ENCODE assay signal across 24 mouse cellular contexts in genomic region chr17:72863226-72863625, GRCm38 (mm10). TPM values are rescaled to one million over a fixed set of nuclear protein-coding genes. Genes with fewer than 3 reads are reported as not detected.
DNase-seq lines count a peak whose midpoint lies in the region; ATAC-seq and TF ChIP-seq lines count a peak whose summit lies in the region.
"Had no signal": no experiment of that assay in that cellular context is flagged by ENCODE, and none has a peak within 500 bp of the region (broad histone marks: within the 10 kb centered on the region; RNA-seq: fewer than 3 reads in every experiment).

No protein-coding gene starts in this region.

- ATAC-seq in liver, postnatal 0 days, result no peak
- no peak for ATAC-seq in hindbrain, embryonic 16.5 days
- ATAC-seq: activated CD4-positive, CD25-positive, alpha-beta regulatory T cell, adult 4 months; forebrain, embryonic 15.5 days; hindbrain, postnatal 0 days; intestine, embryonic 16.5 days had no signal

- no peaks in the 10 kb centered on the region for H3K27me3 ChIP-seq in liver, postnatal 0 days (ENCODE audit: insufficient read depth, low read length)
- H3K27me3 ChIP-seq in C2C12 (ENCODE audit: control insufficient read depth, insufficient read depth, insufficient read length) (no peaks in the 10 kb centered on the region), myocyte (ENCODE audit: control insufficient read depth, insufficient read depth, insufficient read length) (no peaks in the 10 kb centered on the region)
- no peaks in the 10 kb centered on the region for H3K27me3 ChIP-seq in hindbrain, embryonic 16.5 days (replicated peaks; ENCODE audit: control insufficient read depth, insufficient read depth, low read length)
- H3K27me3 ChIP-seq: embryonic facial prominence, embryonic 12.5 days; forebrain, embryonic 15.5 days; liver, embryonic 15.5 days; lung, embryonic 15.5 days; midbrain, embryonic 12.5 days; neural tube, embryonic 13.5 days had no signal

- no peak overlapping the region for H3K9ac ChIP-seq in liver, postnatal 0 days (replicated peaks)
- H3K9ac ChIP-seq in hindbrain, embryonic 16.5 days (ENCODE audit: low read depth, low read length), result no peak overlapping the region
- H3K9ac ChIP-seq: embryonic facial prominence, embryonic 12.5 days; forebrain, embryonic 15.5 days; liver, embryonic 15.5 days; lung, embryonic 15.5 days; midbrain, embryonic 12.5 days; neural tube, embryonic 13.5 days had no signal

- no peaks in the 10 kb centered on the region for H3K79me2 ChIP-seq in C2C12 (ENCODE audit: control insufficient read depth, insufficient read depth)
- no peaks in the 10 kb centered on the region for H3K79me2 ChIP-seq in myocyte (ENCODE audit: control insufficient read depth, insufficient read depth)

- DNase-seq in heart, adult 11 months, result peak; percentile 86
- DNase-seq in heart, adult 9 months (ENCODE audit: low spot score in 2 of 2), result no peak
- peak; percentile 10 for DNase-seq in liver, postnatal 0 days
- DNase-seq in liver, result no peak
- DNase-seq: adrenal gland, postnatal 10 days; cerebellum, adult 18-20 months; cerebellum, postnatal 14 days; lung, postnatal 4 days; thymus, postnatal 4 days had no signal

- no peak overlapping the region for H3K27ac ChIP-seq in liver, postnatal 0 days (ENCODE audit: low read depth)
- H3K27ac ChIP-seq in hindbrain, embryonic 16.5 days (ENCODE audit: low read depth, low read length), result no peak overlapping the region
- H3K27ac ChIP-seq: embryonic facial prominence, embryonic 12.5 days; forebrain, embryonic 15.5 days; hindbrain, embryonic 10.5 days; hindbrain, postnatal 0 days; liver, embryonic 15.5 days; lung, embryonic 15.5 days; midbrain, embryonic 12.5 days; neural tube, embryonic 13.5 days had no signal

- no peak overlapping the region for H3K4me3 ChIP-seq in liver, postnatal 0 days (ENCODE audit: low read depth, low read length)
- no peak overlapping the region for H3K4me3 ChIP-seq in C2C12 (ENCODE audit: insufficient read depth, poor library complexity, severe bottlenecking)
- no peak overlapping the region for H3K4me3 ChIP-seq in myocyte
- H3K4me3 ChIP-seq in hindbrain, embryonic 16.5 days (ENCODE audit: low read length), result no peak overlapping the region
- H3K4me3 ChIP-seq: embryonic facial prominence, embryonic 12.5 days; forebrain, embryonic 15.5 days; hindbrain, embryonic 10.5 days; liver, embryonic 15.5 days; lung, embryonic 15.5 days; megakaryocyte, embryonic 14.5 days; midbrain, embryonic 12.5 days; neural tube, embryonic 13.5 days had no signal

- TF ChIP-seq POLR2A in myocyte (IDR thresholded peaks at IDR 0.05; ENCODE audit: insufficient read length, low read depth), result no peak

- no peaks in the 10 kb centered on the region for H3K36me3 ChIP-seq in liver, postnatal 0 days (replicated peaks; ENCODE audit: insufficient read depth, low read length)
- H3K36me3 ChIP-seq in C2C12 (ENCODE audit: control insufficient read depth, insufficient read depth) (no peaks in the 10 kb centered on the region), myocyte (ENCODE audit: control insufficient read depth, insufficient read depth) (no peaks in the 10 kb centered on the region)
- H3K36me3 ChIP-seq in hindbrain, embryonic 16.5 days (ENCODE audit: control insufficient read depth, insufficient read depth, low read length), result no peaks in the 10 kb centered on the region
- H3K36me3 ChIP-seq: embryonic facial prominence, embryonic 12.5 days; forebrain, embryonic 15.5 days; hindbrain, embryonic 10.5 days; liver, embryonic 15.5 days; lung, embryonic 15.5 days; midbrain, embryonic 12.5 days; neural tube, embryonic 13.5 days had no signal

- TF ChIP-seq CTCF in liver, postnatal 0 days (IDR thresholded peaks at IDR 0.05; ENCODE audit: low read depth), result 0 out of 2 replicates have a peak, but pooled peaks have one; percentile 8
- TF ChIP-seq CTCF in C2C12 (IDR thresholded peaks at IDR 0.05; ENCODE audit: control insufficient read depth, insufficient read depth, insufficient read length), result no peak

- no peak overlapping the region for H3K4me2 ChIP-seq in liver, postnatal 0 days (ENCODE audit: low read depth, low read length)
- peak overlapping the region; percentile 36 for H3K4me2 ChIP-seq in myocyte (ENCODE audit: low read depth)
- no peak overlapping the region for H3K4me2 ChIP-seq in hindbrain, embryonic 16.5 days (ENCODE audit: low read length)
- H3K4me2 ChIP-seq: embryonic facial prominence, embryonic 12.5 days; forebrain, embryonic 15.5 days; heart, embryonic 11.5 days; liver, embryonic 15.5 days; lung, embryonic 15.5 days; midbrain, embryonic 12.5 days; neural tube, embryonic 13.5 days had no signal

- H3K4me1 ChIP-seq in liver, postnatal 0 days (ENCODE audit: insufficient read depth), result no peaks in the 10 kb centered on the region
- peaks cover 2% of the 10 kb centered on the region; the same call in 1 of the 2 replicates for H3K4me1 ChIP-seq in hindbrain, embryonic 16.5 days (ENCODE audit: control insufficient read depth, insufficient read depth, low read depth, low read length)
- H3K4me1 ChIP-seq: embryonic facial prominence, embryonic 12.5 days; forebrain, embryonic 15.5 days; hindbrain, embryonic 10.5 days; liver, embryonic 15.5 days; lung, embryonic 15.5 days; midbrain, embryonic 12.5 days; neural tube, embryonic 13.5 days had no signal

- no peaks in the 10 kb centered on the region for H3K9me3 ChIP-seq in liver, postnatal 0 days (ENCODE audit: low read length)
- H3K9me3 ChIP-seq in hindbrain, embryonic 16.5 days (ENCODE audit: control insufficient read depth, low read length), result no peaks in the 10 kb centered on the region
- H3K9me3 ChIP-seq: embryonic facial prominence, embryonic 12.5 days; forebrain, embryonic 15.5 days; hindbrain, embryonic 10.5 days; liver, embryonic 15.5 days; lung, embryonic 15.5 days; midbrain, embryonic 12.5 days; neural tube, embryonic 13.5 days had no signal

- no peak for TF ChIP-seq EP300 in liver, postnatal 0 days (IDR thresholded peaks at IDR 0.05; ENCODE audit: low read depth)

- no peak overlapping the region for H3ac ChIP-seq in C2C12 (ENCODE audit: control insufficient read depth, insufficient read length, low read depth)
- H3ac ChIP-seq in myocyte (ENCODE audit: control insufficient read depth, insufficient read length), result no peak overlapping the region

- H3K79me3 ChIP-seq in C2C12 (ENCODE audit: low read depth), result no peaks in the 10 kb centered on the region

- WGBS in liver, postnatal 0 days (ENCODE audit: insufficient replicate concordance), result 74% methylated on average over 10 of the region's 10 CpGs
- WGBS in hindbrain, embryonic 16.5 days, result 74% methylated on average over 10 of the region's 10 CpGs

TF ChIP-seq in C2C12, 6 proteins besides CTCF, POLR2A, EP300 and RAD21:
- TF ChIP-seq MAX (IDR thresholded peaks at IDR 0.05) (no peak), MYOG (IDR thresholded peaks at IDR 0.05; ENCODE audit: control insufficient read depth, extremely low read depth, insufficient read length) (no peak), MYOD1 (IDR thresholded peaks at IDR 0.05; ENCODE audit: control insufficient read depth, insufficient read length, low read depth) (peak; percentile 34)

TF ChIP-seq in myocyte, 11 proteins besides CTCF, POLR2A, EP300 and RAD21:
- TF ChIP-seq POLR2AphosphoS2 (IDR thresholded peaks at IDR 0.05; ENCODE audit: insufficient read length, low read depth) (no peak), CEBPB (IDR thresholded peaks at IDR 0.05; ENCODE audit: insufficient read depth, poor library complexity, severe bottlenecking) (no peak), MYOG (IDR thresholded peaks at IDR 0.05; ENCODE audit: control insufficient read depth in 1 of 3, insufficient read depth in 1 of 3, insufficient read length in 2 of 3, low read depth in 2 of 3) (peak in 2 of 3 experiments; percentile 47 to 57), REST (IDR thresholded peaks at IDR 0.05; ENCODE audit: insufficient read depth, insufficient read length) (no peak), MYOD1 (IDR thresholded peaks at IDR 0.05; ENCODE audit: control insufficient read depth in 1 of 3, insufficient read length in 2 of 3, low read depth in 2 of 3) (peak in 2 of 3 experiments; percentile 38 to 71), USF1 (IDR thresholded peaks at IDR 0.05; ENCODE audit: low read depth) (no peak), TCF12 (IDR thresholded peaks at IDR 0.05; ENCODE audit: insufficient read depth, poor library complexity, severe bottlenecking) (peak; percentile 2), E2F4 (IDR thresholded peaks at IDR 0.05; ENCODE audit: insufficient read depth) (no peak), SRF (IDR thresholded peaks at IDR 0.05; ENCODE audit: control insufficient read depth, insufficient read length, low read depth) (no peak), MAX (IDR thresholded peaks at IDR 0.05; ENCODE audit: low read depth) (no peak), TCF3 (IDR thresholded peaks at IDR 0.05; ENCODE audit: insufficient read length, low read depth) (no peak)

RNA-seq across cellular contexts. Expression of gene Ypel5, which starts 27.0 kb away (rescaled TPM):
- 59.4 and 59.7 TPM in 2 replicates for polyA plus RNA-seq in liver, postnatal 0 days (2015; fragmentation: Nextera tagmentation; extraction: Ambion mirVana)
- polyA plus RNA-seq in C2C12 (2012; fragmentation: generic; extraction: Trizol), result 10.1 TPM
- polyA plus RNA-seq in myocyte (2012; fragmentation: generic; extraction: Trizol), result 23.9 TPM
- 107 and 108 TPM in 2 replicates for polyA plus RNA-seq in hindbrain, embryonic 16.5 days (2015; fragmentation: Nextera tagmentation; extraction: Ambion mirVana)

RNA-seq across cellular contexts. Expression of gene Lbh, which starts 54.9 kb away (rescaled TPM):
- 0.79 and 0.94 TPM in 2 replicates for polyA plus RNA-seq in liver, postnatal 0 days (2015; fragmentation: Nextera tagmentation; extraction: Ambion mirVana)
- polyA plus RNA-seq in C2C12 (2012; fragmentation: generic; extraction: Trizol), result 38.4 TPM
- 29.8 TPM for polyA plus RNA-seq in myocyte (2012; fragmentation: generic; extraction: Trizol)
- polyA plus RNA-seq in hindbrain, embryonic 16.5 days (2015; fragmentation: Nextera tagmentation; extraction: Ambion mirVana), result 4.5 and 6.5 TPM in 2 replicates

Comparison
In these comparisons a context has a peak if more than half of its experiments do, and no peak if none do; other contexts are left out.
1. DNase-seq: peak in heart, adult 11 months (single experiment) and liver, postnatal 0 days (single experiment); none in heart, adult 9 months (0 of 2) and liver (single experiment).